Mouse (Mus musculus) testis, postnatal 14 days (tissue): ENCODE measurements around the gene Man2a2.
"Not testable (repeated sequence)": the region's sequence is repeated elsewhere in the genome, so short reads cannot be mapped to it uniquely, and the experiment has no call there.

ENCODE experiments used
- DNase-seq: peaks from one replicate; pipeline ENCODE4 v3.0.0; 2021; ENCODE audit warnings: low spot score

The Man2a2 gene

GRCm38 (mm10) chr7:80336932-80337331 lies 34.2 kb downstream of the Man2a2 start:
- no peak for DNase-seq

GRCm38 (mm10) chr7:80334848-80335247 lies 36.3 kb downstream of the Man2a2 start:
- no peak for DNase-seq

- DNase-seq, result no peak
These were observed 39.7 kb downstream of the Man2a2 start for GRCm38 (mm10) chr7:80331433-80331832.

GRCm38 (mm10) chr7:80330278-80330677 lies 40.9 kb downstream of the Man2a2 start:
- no peak for DNase-seq

- DNase-seq, result no peak
These were observed 45.1 kb downstream of the Man2a2 start for GRCm38 (mm10) chr7:80326076-80326475.

- no peak for DNase-seq
These were observed 45.8 kb downstream of the Man2a2 start for GRCm38 (mm10) chr7:80325292-80325868.

GRCm38 (mm10) chr7:80324816-80325119 lies 46.4 kb downstream of the Man2a2 start:
- DNase-seq, result not testable (repeated sequence)

- DNase-seq, result peak; percentile 93
These were observed 46.9 kb downstream of the Man2a2 start, which contains the start of gene Rccd1 for GRCm38 (mm10) chr7:80324043-80324815. Gene Rccd1, minus strand, starts transcription at chr7:80324454.

- DNase-seq, result no peak
These were observed 47.8 kb downstream of the Man2a2 start for GRCm38 (mm10) chr7:80323336-80323735.

- DNase-seq, result no peak
These were observed 51.2 kb downstream of the Man2a2 start for GRCm38 (mm10) chr7:80319846-80320496.

- no peak for DNase-seq
These were observed 52.5 kb downstream of the Man2a2 start for GRCm38 (mm10) chr7:80318670-80319069.

- DNase-seq, result no peak
These were observed 53.6 kb downstream of the Man2a2 start for GRCm38 (mm10) chr7:80317439-80318115.

- no peak for DNase-seq
These were observed 55.4 kb downstream of the Man2a2 start for GRCm38 (mm10) chr7:80315733-80316132.

GRCm38 (mm10) chr7:80310771-80311170 lies 60.4 kb downstream of the Man2a2 start:
- no peak for DNase-seq

- no peak for DNase-seq
These were observed 63.4 kb downstream of the Man2a2 start for GRCm38 (mm10) chr7:80307766-80308165.

GRCm38 (mm10) chr7:80301522-80301921 lies 69.7 kb downstream of the Man2a2 start:
- no peak for DNase-seq

- DNase-seq, result no peak
These were observed 71.6 kb downstream of the Man2a2 start for GRCm38 (mm10) chr7:80299568-80299967.
